Mouse (Mus musculus) frontal cortex, postnatal 14 days (tissue): ENCODE results near the gene Xirp1.

Experiments used
- DNase-seq, 2 experiments: peaks; one replicate each; pipeline ENCODE4 v3.0.0; 2022; ENCODE audit warnings: low spot score in 2 of 2

Xirp1 gene

DNA sequence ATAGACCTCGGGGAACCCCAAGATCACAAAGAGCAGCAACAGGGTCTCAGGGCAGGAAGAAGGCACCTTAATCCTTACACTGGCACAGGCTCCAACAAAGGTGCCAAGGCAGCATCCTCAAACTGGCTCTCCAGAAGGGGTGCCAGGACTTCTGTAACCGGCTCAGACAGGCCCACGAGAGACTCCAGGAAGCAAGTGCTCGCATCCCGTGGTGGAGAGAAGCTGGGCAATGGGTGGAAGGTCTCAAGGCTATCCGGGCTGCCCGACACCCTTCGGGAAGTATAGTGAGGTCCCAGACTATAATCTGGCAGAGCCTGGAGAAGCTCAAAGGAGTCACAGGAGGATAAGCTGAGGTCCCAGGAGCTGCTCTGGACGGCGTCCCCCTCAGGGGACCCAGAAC is 51.2 kb downstream of the Xirp1 start:
- DNase-seq: no peak

DNA sequence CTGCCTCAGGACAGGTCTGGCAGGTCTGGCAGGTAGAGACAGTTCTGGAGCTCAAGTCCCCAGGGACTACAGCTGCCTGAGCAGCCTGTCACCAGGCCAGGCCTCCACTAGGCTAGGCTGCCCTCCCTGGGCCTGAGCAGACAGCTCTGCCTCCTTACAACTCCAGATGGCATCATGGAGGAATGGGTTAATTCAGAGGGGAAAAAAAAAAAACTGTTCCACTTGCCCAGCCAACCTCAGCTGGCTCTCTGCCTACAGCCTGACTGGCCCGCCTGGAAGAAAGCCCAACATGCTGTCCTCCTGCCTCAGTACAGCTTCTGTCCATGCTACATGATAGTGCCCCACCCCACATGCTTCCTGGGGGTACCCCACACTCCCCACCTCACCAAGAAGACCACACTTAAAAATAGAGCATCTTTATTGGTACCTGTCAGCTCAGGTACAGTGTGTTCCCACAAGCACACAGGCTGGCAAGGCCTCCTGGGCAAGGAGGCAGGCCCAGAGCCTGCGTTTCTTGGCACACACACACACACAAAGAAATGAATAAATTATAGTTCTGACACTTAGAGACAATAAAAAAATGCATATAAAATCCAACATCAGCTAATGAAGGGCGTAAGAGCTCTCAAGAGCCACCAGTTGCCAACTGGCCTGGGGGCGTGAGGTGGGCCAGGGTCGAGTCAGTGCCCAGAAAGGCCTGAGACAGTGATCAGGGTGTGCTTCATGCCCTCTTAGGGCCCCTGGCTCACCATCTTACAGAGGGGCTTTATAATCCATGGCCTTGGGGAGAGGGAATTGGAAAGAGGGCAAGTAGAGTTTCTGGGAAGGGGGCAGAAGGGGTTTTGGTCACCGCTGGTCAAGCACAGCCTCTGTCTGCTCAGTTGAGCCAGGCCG is 52.4 kb downstream of the Xirp1 start:
- DNase-seq: no peak

DNA sequence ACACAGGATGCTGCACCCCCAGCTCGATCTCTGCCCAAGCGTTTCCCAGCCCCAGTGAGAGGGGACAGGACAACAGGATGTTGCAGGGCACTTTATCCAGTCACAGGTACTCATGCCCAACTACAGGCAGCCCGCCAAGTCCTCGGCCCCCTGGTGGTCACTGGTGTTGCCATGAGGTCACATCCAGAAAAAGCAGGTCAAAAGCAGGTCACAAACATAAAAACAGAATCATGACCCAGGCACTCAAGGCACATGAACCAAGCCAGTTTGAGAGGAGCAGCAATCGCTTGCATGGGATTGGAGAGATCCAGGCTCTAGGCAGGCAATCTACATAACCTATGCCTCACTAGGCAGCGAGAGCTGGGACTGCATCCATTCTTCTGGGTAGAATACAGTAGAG is 53.2 kb downstream of the Xirp1 start:
- no peak for DNase-seq

DNA sequence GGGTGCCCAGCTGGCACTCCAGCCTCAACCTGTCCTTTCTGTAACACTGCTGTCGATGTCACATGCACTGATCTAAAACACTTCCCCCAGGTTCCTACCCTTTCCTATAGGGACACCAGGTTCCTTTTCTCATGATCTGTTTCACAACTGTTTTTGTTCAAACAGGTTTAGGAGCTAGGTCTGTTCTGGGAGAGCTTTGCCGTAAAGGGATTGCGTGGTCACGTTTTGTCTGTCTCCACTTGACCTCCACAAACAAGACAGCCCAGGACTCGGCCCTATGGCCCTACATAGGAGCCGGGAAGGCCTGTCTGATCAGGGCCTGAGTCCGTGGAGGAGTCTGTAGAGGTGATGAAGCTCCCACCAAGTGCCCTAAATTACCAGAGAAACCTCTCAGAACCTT is 53.6 kb downstream of the Xirp1 start:
- no peak for DNase-seq

DNA sequence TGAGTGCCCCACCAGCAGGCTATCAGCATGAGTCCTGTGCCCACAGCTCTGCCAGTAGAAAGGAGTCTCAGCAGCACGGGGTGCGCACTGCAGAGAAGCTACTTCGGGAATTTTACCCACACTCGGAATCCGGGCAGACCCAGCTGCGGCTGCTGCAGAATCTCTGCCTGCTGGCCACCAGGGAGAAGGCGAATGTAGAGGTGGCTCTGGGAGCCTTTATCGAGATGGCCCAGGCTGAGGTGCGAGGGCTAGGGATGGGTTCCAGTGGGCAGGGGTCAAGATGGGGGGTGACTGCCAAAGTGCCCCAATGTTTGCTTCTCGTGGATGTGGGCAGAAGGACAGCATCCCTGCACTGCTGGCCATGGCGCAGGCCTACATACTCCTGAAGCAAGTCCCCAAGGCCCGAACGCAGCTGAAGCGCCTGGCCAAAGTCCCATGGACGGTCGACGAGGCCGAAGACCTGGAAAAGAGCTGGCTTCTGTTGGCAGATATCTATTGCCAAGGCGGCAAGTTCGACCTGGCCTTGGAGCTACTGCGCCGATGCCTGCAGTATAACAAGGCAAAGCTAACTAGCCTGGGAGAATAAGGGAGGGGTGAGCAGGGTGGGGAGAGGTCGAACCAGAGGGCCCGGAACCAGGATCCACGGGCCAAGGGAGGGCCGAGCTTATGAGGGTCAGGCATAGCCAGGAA is 57.0 kb downstream of the Xirp1 start:
- no peak for DNase-seq

DNA sequence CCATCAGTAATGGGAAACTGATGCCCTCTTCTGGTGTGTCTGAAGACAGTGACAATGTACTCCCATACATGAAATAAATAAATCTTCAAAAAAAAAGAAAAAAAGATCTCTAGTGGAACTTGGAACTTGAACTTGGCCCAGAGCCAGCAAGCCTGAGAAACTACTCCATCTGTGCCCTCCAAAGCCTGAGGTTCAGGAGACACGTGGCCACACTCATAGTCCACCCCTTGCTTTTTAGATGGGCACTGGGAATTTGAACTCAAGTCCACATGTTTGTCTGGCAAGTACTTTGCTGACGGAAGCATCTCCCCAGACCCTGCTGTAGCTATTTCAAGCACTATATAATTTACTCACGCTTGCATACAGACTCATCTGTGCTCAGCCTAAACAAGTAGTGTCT is 58.2 kb downstream of the Xirp1 start:
- DNase-seq: no peak

DNA sequence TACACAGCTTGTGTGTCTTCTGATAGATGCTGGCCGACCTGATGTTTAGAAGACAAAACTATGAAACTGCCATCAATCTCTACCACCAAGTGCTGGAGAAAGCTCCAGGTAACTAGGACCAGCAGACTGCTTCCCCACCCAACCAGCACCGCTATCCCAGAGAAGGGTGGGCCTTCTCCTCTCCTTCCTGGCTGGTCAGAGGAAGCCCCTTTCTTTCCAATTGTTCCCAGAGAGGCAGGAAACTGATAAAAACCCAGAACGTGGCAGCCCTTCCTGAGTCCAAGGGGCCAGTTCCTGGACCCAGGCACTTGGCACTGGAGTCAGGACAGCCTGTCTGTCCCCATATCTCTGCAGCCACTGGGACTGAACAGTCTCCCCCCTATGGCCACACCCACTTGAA is 59.2 kb downstream of the Xirp1 start:
- no peak for DNase-seq
